Mouse (Mus musculus) intestine, embryonic 15.5 days (tissue): ENCODE results near the gene Olig3. TPM values are rescaled to one million over a fixed set of nuclear protein-coding genes. Genes with fewer than 3 reads are reported as not detected.

Experiments used
- ATAC-seq: fragments of 200-750 bp; cut with Nextera tagmentation; 2 replicates; pipeline ENCODE4 v1.8.0; 2017; ENCODE audit warnings: moderate TSS enrichment, moderate library complexity
- H3K27ac ChIP-seq: fragments of 300-500 bp; sonication (generic); 2 replicates; pipeline ENCODE4 v1.5.1; 2015; ENCODE audit warnings: mild to moderate bottlenecking, inconsistent platforms
- H3K27me3 ChIP-seq: fragments of 300-500 bp; sonication (generic); replicated peaks from 2 replicates; pipeline ENCODE4 v1.6.1; 2015; ENCODE audit warnings: inconsistent platforms
- H3K36me3 ChIP-seq: fragments of 300-500 bp; sonication (generic); 2 replicates; pipeline ENCODE4 v1.6.1; 2015; ENCODE audit warnings: inconsistent platforms
- H3K4me1 ChIP-seq: fragments of 300-500 bp; sonication (generic); replicated peaks from 2 replicates; pipeline ENCODE4 v1.6.1; 2015; ENCODE audit warnings: inconsistent platforms
- H3K4me2 ChIP-seq: fragments of 300-500 bp; sonication (generic); replicated peaks from 2 replicates; pipeline ENCODE4 v1.6.1; 2015; ENCODE audit warnings: mild to moderate bottlenecking, inconsistent platforms
- H3K4me3 ChIP-seq: fragments of 300-500 bp; sonication (generic); replicated peaks from 2 replicates; pipeline ENCODE4 v1.5.1; 2015; ENCODE audit warnings: inconsistent platforms
- H3K9ac ChIP-seq: fragments of 300-500 bp; sonication (generic); 2 replicates; pipeline ENCODE4 v1.6.1; 2015; ENCODE audit warnings: inconsistent platforms
- H3K9me3 ChIP-seq: fragments of 300-500 bp; sonication (generic); 2 replicates; pipeline ENCODE4 v1.6.1; 2016; ENCODE audit warnings: inconsistent platforms
- WGBS: fragments of 180-500 bp; shearing (Covaris S2); methylation state at CpG from one replicate; pipeline ENCODE4 v1.1.7; 2015; 5-methylcytosine and 5-hydroxymethylcytosine counted together
- polyA plus RNA-seq: library from polyadenylated mRNA; unstranded; fragments of >200 nt; fragmentation: Nextera tagmentation; extraction: Ambion mirVana; gene quantifications from 2 replicates; pipeline ENCODE4 v1.2.1, GENCODE M21; 2015

The Olig3 gene
- polyA plus RNA-seq, result not detected in 2 replicates

DNA sequence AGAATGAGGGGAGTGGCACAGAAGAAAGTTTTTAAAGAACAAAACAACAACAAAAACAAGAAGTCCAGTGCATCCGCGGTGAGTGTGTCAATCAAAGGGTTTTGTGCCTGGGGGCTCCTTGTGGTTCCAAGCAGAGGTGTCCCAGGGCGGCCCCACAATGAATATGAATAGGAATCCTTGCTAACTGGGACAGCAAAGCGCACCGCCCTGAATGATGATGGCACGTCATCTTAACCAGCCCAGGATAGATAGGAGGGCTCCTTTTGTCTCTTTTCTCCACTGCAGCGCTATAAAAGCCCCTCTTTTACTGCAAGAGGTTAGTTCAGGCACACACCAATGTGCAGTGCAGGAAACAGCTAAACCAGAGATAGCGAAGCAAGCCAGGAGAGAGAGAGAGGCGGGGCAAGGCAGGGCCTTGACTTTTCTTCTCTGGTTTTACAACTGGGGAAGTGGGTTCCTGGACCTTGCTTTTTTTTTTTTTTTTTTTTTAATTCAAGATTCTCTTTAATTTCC is at the start of gene Olig3:
Olig3 (plus strand) TSS at position 463 of the 513 bp plus-strand sequence.
- Histone ChIP-seq H3K9me3 (no peaks in the 10 kb centered on the region), H3K4me1 (peaks cover 10% of the 10 kb centered on the region; the same call in 1 of the 2 replicates), H3K36me3 (no peaks in the 10 kb centered on the region), H3K27me3 (peaks cover 77% of the 10 kb centered on the region), H3K27ac (no peak within 1 kb of the TSS), H3K4me3 (peak within 1 kb of the TSS; percentile 7; the same call in 1 of the 2 replicates), H3K9ac (no peak within 1 kb of the TSS), H3K4me2 (peak within 1 kb of the TSS; percentile 33; the same call in 1 of the 2 replicates)
- ATAC-seq, result no peak
- 3% methylated on average over 9 of the region's 9 CpGs for WGBS

- Histone ChIP-seq H3K9me3 (no peaks in the 10 kb centered on the region), H3K4me3 (no peak overlapping the region), H3K9ac (no peak overlapping the region), H3K27me3 (no peaks in the 10 kb centered on the region), H3K36me3 (no peaks in the 10 kb centered on the region), H3K27ac (no peak overlapping the region), H3K4me1 (no peaks in the 10 kb centered on the region), H3K4me2 (no peak overlapping the region)
- no peak for ATAC-seq
- WGBS, result 36% methylated on average over 5 of the region's 5 CpGs
Measured at GRCm38 (mm10) chr10:19309681-19310395, 46.5 kb upstream of the Olig3 start.

DNA sequence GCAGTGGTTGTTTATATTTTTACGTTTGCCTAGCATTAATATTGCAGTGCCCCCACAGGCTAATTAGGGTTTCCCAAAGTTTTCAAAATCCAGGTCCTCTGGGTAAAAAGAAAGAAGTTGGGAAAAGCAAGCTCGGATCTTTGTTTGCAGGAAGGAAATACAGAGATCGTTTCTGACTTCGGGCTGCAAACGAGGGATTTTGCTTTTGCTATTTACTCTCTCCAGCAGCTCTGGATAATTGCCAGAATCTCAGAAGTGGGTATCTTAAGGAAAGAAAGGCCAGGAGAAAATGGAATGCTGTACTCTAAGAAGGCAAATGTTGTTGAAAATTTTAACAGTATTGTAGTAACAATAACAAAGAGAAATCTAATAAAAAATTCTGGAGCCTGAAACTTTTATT is 45.9 kb upstream of the Olig3 start:
- 33% methylated on average over 5 of the region's 5 CpGs for WGBS
- H3K9ac ChIP-seq, result no peak overlapping the region
- H3K27ac ChIP-seq, result no peak overlapping the region
- H3K4me1 ChIP-seq, result no peaks in the 10 kb centered on the region
- H3K36me3 ChIP-seq, result no peaks in the 10 kb centered on the region
- H3K9me3 ChIP-seq, result no peaks in the 10 kb centered on the region
- no peaks in the 10 kb centered on the region for H3K27me3 ChIP-seq
- H3K4me2 ChIP-seq, result no peak overlapping the region
- ATAC-seq, result no peak
- H3K4me3 ChIP-seq, result no peak overlapping the region

DNA sequence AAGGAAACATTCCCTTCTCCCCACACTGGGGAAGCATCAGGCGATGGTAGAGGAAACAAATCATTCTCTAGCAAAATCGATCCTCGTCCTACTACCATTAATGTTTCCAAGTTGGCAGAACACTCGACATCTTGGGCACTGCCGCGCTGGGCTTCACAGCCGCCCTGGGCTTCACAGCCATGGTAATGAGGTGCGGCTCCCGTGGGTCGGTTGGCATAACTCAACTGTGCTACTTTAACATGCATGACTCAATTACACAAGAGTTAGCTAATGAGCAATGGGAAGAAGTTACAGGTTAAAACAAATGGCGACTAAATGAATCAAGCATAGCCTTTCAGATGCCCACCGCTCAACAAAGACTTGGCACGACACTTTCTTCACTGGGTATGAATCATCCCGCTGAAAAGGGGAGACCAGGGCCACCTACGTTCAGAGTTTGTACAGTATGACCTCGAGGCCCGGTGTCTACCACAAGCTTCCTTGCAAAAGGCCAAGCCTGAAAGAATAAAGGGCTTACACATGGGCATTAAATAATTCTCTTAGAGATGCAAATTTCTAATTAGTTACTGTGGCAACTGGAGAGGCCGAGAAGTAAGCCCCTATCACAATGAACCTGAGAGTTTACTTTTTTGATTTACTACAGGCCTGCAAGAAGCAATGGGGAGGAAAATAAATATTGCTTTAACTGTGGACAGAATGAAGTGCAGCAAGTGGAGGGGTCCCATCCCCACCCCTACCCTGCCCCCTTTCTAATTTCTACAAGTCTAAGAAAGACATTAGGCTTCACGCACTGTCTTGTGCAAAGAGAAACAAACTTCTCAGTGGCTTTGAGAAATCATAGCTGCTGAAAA is 38.1 kb upstream of the Olig3 start:
- Histone ChIP-seq H3K27me3 (no peaks in the 10 kb centered on the region), H3K4me1 (no peaks in the 10 kb centered on the region), H3K9me3 (no peaks in the 10 kb centered on the region), H3K27ac (no peak overlapping the region), H3K36me3 (no peaks in the 10 kb centered on the region), H3K4me3 (no peak overlapping the region), H3K4me2 (no peak overlapping the region), H3K9ac (no peak overlapping the region)
- 78% methylated on average over 19 of the region's 19 CpGs for WGBS
- no peak for ATAC-seq

- no peak for ATAC-seq
- Histone ChIP-seq H3K9ac (no peak overlapping the region), H3K27me3 (no peaks in the 10 kb centered on the region), H3K4me1 (no peaks in the 10 kb centered on the region), H3K4me3 (no peak overlapping the region), H3K27ac (no peak overlapping the region), H3K9me3 (no peaks in the 10 kb centered on the region), H3K36me3 (no peaks in the 10 kb centered on the region), H3K4me2 (no peak overlapping the region)
- 75% methylated on average over 2 of the region's 2 CpGs for WGBS
Measured at GRCm38 (mm10) chr10:19321781-19322180, 34.6 kb upstream of the Olig3 start.

GRCm38 (mm10) chr10:19329191-19329777 is 27.0 kb upstream of the Olig3 start:
- H3K4me1 ChIP-seq, result no peaks in the 10 kb centered on the region
- H3K9ac ChIP-seq, result no peak overlapping the region
- WGBS, result 62% methylated on average over 3 of the region's 3 CpGs
- no peak overlapping the region for H3K4me2 ChIP-seq
- no peaks in the 10 kb centered on the region for H3K36me3 ChIP-seq
- H3K9me3 ChIP-seq, result no peaks in the 10 kb centered on the region
- no peak overlapping the region for H3K27ac ChIP-seq
- H3K27me3 ChIP-seq, result no peaks in the 10 kb centered on the region
- ATAC-seq, result no peak
- H3K4me3 ChIP-seq, result no peak overlapping the region

DNA sequence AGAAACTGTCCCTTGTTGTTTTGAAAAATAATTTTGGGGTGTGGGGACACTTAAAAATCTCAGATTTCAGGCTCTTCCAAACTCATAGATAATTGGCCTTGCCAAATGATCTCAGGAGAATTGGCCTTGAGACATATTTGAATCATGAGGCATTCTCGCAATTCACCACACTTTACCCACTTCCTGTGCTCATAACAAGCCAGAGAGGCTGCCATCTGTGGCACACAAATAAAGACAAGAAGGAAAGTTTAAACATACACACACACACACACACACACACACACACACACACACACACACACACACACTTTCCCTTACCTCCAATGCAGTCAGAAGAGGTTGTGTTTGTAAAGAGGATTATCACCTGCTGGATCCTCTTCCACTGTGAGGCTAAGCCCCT is 22.9 kb upstream of the Olig3 start:
- no peak overlapping the region for H3K9ac ChIP-seq
- no peak overlapping the region for H3K4me3 ChIP-seq
- no peak for ATAC-seq
- H3K4me1 ChIP-seq, result no peaks in the 10 kb centered on the region
- no peak overlapping the region for H3K27ac ChIP-seq
- H3K4me2 ChIP-seq, result no peak overlapping the region
- no peaks in the 10 kb centered on the region for H3K27me3 ChIP-seq
- H3K36me3 ChIP-seq, result no peaks in the 10 kb centered on the region
- 60% methylated on average over 1 of the region's 1 CpGs for WGBS
- H3K9me3 ChIP-seq, result no peaks in the 10 kb centered on the region

- no peaks in the 10 kb centered on the region for H3K4me1 ChIP-seq
- H3K4me3 ChIP-seq, result no peak overlapping the region
- no peak overlapping the region for H3K4me2 ChIP-seq
- H3K27ac ChIP-seq, result no peak overlapping the region
- H3K9me3 ChIP-seq, result no peaks in the 10 kb centered on the region
- H3K27me3 ChIP-seq, result no peaks in the 10 kb centered on the region; the same call in 1 of the 2 replicates
- no peak for ATAC-seq
- 15% methylated on average over 18 of the region's 18 CpGs for WGBS
- no peaks in the 10 kb centered on the region for H3K36me3 ChIP-seq
- H3K9ac ChIP-seq, result no peak overlapping the region
Measured at GRCm38 (mm10) chr10:19338695-19339630, 17.4 kb upstream of the Olig3 start.

- Histone ChIP-seq H3K9ac (no peak overlapping the region), H3K27me3 (no peaks in the 10 kb centered on the region), H3K4me1 (no peaks in the 10 kb centered on the region), H3K36me3 (no peaks in the 10 kb centered on the region), H3K27ac (no peak overlapping the region), H3K4me3 (no peak overlapping the region), H3K9me3 (no peaks in the 10 kb centered on the region), H3K4me2 (no peak overlapping the region)
- ATAC-seq, result no peak
- 83% methylated on average over 6 of the region's 6 CpGs for WGBS
Measured at GRCm38 (mm10) chr10:19344039-19344438, 12.3 kb upstream of the Olig3 start.

DNA sequence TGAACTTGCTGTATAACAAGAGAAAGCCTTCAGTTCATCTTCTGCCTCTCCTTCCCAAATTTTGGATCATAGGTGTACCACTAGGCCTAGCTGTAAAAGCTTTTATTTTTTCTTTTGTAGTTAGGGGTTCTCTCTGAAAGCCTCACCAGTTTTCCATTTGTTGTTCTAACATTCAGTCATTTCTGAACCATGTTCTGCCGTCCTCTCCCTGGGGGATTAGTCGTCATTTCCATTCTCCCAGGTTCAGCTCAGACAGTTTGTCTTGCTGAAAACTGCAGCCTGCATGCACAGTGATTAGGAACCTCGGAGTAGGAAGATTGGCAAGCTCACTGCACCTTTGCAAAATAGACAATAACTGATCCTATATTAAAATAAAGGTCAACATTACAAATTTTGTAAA is 7.0 kb upstream of the Olig3 start:
- Histone ChIP-seq H3K27me3 (peaks cover 24% of the 10 kb centered on the region), H3K4me1 (no peaks in the 10 kb centered on the region), H3K36me3 (no peaks in the 10 kb centered on the region), H3K9ac (no peak overlapping the region), H3K9me3 (no peaks in the 10 kb centered on the region), H3K4me2 (no peak overlapping the region), H3K27ac (no peak overlapping the region), H3K4me3 (no peak overlapping the region)
- ATAC-seq, result no peak
- WGBS, result 59% methylated on average over 3 of the region's 3 CpGs

GRCm38 (mm10) chr10:19352006-19352877 is 4.1 kb upstream of the Olig3 start:
- H3K9me3 ChIP-seq, result no peaks in the 10 kb centered on the region
- no peak overlapping the region for H3K4me3 ChIP-seq
- peaks cover 8% of the 10 kb centered on the region; the same call in 1 of the 2 replicates for H3K4me1 ChIP-seq
- no peaks in the 10 kb centered on the region for H3K36me3 ChIP-seq
- peaks cover 47% of the 10 kb centered on the region for H3K27me3 ChIP-seq
- no peak overlapping the region for H3K27ac ChIP-seq
- 3% methylated on average over 24 of the region's 24 CpGs for WGBS
- no peak overlapping the region for H3K4me2 ChIP-seq
- H3K9ac ChIP-seq, result no peak overlapping the region
- no peak for ATAC-seq
